Mouse (Mus musculus) embryo, embryonic 11 days (tissue): ENCODE results near the gene Ccr10.

Source experiments
- DNase-seq: peaks from one replicate; pipeline ENCODE4 v3.0.0-alpha.2; 2015

The Ccr10 gene

GRCm38 (mm10) chr11:101174851-101175628, at the start of gene Ccr10:
Ccr10 (minus strand) TSS chr11:101175443.
- peak; percentile 61 for DNase-seq

DNA sequence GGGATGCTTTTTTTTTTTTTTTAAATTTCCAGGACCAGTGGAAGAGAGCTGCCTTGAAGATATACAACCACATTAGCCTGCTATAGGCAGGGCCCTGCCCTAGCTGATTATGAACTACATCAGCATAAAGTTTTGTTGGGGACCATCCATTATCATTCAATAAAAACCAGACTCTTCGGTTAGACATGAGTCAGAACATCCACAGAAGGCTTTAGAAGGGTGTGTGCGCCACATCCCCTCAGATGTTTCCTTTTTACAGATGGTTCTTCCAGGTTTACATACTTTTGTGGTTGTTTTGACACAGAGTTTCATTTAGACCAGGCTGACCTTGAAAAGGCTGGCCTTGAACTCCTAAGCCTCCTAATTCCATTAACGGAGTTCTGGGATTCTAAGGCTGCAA, 49.1 kb upstream of the Ccr10 start:
- DNase-seq: no peak

DNA sequence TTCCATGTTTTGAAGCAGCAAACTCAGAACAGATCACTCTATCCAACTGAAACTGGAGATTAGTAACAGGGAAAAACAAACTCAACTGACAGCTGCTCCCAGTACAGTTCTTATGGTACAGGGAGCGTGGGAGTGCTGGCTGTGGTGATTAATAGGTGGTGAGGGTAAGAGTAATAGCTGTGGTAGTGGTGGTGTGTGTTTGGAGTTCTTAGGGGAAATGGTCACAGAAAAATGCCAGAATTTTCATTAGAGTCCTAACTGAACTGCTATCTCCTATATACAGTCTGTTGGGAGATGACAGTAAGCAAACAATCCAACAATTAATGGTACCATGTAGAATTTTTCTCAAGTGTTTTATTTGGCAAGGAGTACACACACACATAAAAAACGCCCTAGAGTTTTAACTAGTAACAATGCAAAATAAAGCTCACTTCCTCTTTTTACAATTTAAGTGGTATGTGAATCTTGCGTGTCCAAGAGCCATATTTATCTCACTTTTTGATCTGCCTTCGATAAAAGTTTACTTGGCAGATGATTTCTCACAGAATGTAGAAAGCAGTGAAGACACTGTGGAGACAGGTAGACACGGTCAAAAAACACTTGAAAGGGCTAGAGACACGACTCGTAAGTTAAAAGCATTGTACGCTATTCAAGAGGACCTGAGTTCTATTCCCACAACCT, 46.2 kb upstream of the Ccr10 start:
- no peak for DNase-seq

DNA sequence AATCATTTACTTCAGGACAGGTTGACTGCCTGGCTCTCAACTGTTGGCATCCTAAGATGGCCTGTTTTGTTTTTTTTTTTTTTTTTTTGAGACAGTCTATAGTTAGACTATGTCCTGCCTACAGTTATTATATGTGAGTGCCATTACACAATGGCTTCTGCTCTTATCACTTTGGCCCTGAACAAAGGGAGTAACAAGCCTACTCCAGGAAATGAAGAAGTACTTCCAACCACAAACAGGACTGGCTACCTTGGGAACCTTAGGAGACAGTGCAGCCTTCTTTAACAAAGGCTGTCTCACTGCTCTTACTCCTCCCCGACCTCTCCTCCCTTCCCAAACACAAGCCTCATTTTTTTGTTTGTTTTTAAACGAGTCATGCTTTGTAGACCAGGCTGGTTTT, 45.6 kb upstream of the Ccr10 start:
- DNase-seq: no peak

GRCm38 (mm10) chr11:101218436-101219055, 43.3 kb upstream of the Ccr10 start:
- no peak for DNase-seq

DNA sequence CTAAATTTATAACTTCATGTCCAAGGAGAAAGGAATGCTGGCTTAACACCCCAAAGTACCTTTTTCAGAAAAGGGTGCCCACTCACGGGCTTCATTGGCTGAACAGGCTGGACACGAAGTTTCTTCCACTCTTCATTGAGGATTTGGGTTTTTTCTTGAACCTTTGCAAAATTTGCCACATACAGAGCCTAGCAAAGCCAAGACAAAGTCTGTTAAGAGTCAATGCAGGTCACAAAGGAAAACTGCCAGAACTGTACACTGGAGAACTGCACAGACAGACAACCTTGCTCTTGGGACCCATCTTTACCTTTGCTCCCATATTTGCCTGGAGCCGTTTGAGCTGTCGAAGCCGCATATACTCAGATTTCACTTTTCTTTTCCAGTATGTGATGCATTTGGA, 41.7 kb upstream of the Ccr10 start:
- DNase-seq: no peak

DNA sequence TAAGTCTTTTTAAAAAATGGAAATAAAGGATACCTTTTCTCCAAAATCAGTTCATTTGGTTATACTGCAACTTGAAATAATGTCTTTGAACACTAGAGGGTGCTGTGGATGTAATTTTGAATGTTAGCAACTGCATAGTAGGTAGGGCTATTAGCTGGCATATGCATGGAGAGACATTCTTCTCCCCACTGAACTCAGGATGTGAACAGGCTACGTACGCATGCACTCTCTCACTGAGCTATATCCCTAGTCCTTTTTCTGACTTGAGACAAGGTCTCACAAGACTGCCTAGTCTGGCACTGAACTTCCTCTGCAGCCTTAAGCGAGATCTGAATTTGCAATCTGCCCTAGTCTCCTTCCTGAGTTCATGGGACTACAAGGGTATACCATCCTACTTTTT, 36.7 kb upstream of the Ccr10 start:
- DNase-seq: peak; percentile 85

GRCm38 (mm10) chr11:101200986-101201385, 25.7 kb upstream of the Ccr10 start:
- DNase-seq: peak; percentile 70

GRCm38 (mm10) chr11:101199555-101199954, 24.3 kb upstream of the Ccr10 start:
- no peak for DNase-seq

DNA sequence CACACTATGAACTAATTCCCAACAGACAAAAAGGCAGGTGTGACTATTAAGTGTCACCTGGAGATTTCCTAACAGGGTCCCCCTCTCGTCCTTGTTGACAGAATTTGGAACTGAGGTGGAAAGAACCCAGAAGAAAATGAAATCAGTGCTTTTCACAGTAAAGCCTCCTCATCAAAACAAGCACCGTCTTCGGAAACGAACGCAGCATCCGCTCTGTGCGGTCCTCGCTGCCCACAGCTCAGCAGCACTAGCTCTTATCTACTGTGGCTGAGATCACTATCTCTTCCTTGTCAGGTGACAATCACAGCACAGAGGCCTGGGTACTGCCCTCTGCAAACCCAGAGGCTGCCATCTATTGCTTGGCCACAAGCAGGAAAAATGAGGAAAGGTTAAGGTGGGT, 20.9 kb upstream of the Ccr10 start:
- no peak for DNase-seq

GRCm38 (mm10) chr11:101195571-101195970, 20.3 kb upstream of the Ccr10 start:
- DNase-seq: no peak

DNA sequence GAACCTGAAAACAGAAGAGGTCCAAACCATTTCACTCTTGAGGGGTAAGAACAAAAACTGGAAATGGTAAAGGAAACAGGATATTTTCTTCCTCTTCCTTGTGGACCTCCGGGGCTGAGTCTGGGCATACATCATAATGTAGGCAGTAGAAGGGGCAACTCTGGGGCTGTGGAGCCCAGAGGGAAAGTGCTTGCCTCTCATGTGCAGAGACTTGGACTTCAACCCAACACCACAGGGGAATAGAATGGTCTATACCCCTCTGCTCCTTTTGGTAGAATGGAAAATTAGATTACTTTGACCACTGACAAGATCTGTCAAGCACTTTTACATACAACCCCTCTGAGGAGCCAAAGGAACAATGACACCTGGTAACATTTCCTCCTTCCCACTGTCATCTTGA, 19.9 kb upstream of the Ccr10 start:
- DNase-seq: no peak

GRCm38 (mm10) chr11:101194643-101195042, 19.4 kb upstream of the Ccr10 start:
- no peak for DNase-seq

DNA sequence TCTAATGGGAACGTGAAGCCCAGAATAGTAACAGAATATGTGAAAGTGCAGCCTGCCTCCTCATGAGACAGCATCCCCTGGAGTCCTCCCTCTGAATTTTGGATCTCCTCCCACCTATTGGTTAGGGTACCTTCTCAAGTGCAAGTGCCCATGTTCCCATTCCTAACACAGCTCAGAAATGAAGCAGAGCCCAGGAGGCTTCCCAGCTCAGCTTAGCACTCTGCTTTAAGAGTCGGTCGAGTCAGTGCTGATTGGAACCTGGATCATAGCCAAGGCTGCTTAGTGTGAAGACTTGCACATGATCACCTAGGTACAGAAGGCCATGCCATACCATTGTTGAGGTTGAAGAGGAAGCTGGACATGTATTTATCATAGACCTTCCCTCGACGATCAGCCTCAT, 18.9 kb upstream of the Ccr10 start:
- no peak for DNase-seq

GRCm38 (mm10) chr11:101193076-101193475, 17.8 kb upstream of the Ccr10 start:
- no peak for DNase-seq

GRCm38 (mm10) chr11:101192646-101193045, 17.4 kb upstream of the Ccr10 start:
- no peak for DNase-seq

GRCm38 (mm10) chr11:101191919-101192470, 16.8 kb upstream of the Ccr10 start:
- no peak for DNase-seq

DNA sequence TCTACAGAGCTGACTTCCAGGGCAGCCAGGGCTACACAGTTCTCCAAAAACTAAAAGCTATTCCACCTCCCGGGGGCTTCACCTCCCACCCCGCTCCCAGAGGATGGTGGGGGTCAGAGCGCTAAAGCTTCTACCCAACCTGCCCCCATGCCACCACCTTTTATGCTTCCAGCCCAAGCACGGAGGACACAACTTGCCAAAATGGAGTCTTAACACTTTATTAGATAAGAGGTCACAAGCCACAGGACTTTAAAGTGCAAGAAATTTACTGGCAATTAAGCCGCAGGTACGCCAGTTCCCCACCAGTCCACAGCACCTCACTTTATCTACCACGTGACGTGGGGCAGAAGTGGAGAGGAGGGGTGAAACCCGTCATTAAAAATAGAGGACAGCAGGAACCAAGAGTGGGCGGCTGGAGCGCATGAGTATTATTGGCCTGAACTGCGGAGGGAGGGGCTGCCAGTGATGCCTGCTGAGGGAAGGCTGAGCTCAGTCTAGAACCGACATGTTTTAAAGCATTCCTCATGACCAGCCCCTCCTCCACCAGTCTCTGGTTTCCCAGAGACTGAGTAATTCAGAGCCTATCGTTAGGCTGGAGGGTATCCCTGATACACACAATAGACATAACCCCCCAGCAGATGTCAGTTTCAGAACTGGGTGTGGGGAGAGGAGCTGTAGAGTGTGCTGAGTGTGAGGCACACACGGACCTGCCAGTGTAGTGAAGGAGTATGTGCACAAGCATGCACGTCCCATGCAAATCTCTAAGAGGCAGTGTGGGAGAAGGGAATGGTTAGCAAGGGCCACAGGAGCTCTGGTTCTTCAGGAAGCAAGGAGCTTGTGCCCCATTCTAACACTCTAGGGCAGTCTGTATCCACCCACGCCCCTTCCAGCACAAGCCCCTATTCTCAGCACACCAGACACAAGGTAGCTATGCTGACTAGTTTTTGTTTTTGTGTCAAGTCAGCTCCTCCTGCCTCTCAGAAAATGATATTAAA, 16.0 kb upstream of the Ccr10 start:
- peak; percentile 45 for DNase-seq

DNA sequence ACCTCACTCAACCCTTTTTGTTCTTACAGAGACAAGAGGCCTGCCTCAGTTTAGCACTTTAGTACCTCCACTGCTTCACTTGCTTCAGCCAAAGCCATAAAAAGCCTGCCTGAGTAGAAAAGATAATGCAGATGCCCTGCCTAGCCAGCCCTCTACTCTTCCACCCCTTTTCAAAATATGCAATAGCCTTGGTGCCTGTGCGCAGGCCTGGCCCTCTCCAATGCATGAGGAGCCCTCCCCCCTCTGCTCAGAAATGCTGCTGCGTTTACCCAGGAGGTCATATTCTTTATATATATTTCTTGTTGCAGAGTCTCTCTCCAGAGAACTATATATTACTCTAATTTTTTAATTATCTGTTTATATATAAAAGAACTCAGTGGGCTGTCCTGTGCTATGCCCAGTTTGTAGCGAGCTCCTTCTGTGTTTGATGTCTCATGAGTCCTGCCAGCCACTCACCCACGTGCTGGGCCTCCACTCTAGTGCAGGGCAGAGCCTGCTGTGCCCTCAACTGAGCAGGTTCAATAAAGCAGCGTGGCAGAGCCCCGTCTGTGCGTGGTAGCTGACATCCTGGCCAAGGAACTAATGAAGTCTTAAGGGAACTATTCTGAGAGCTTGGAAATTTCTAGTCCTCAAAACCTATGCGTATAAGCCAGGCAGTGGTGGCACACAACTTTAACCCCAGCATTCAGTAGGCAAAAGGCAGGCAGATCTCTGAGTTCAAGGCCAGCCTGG, 15.1 kb upstream of the Ccr10 start:
- DNase-seq: no peak

GRCm38 (mm10) chr11:101189495-101190180, 14.4 kb upstream of the Ccr10 start:
- DNase-seq: peak; percentile 76

- no peak for DNase-seq
Measured at GRCm38 (mm10) chr11:101188166-101188805, 13.0 kb upstream of the Ccr10 start.
